21 mouse cellular contexts compared by ENCODE assay signal in genomic region chr7:131011901-131012300, GRCm38 (mm10). TPM values are rescaled to one million over a fixed set of nuclear protein-coding genes. Genes with fewer than 3 reads are reported as not detected.
A peak's percentile ranks its signal among the peaks of the same experiment; 100 is the strongest.
DNase-seq lines count a peak whose midpoint lies in the region; ATAC-seq and TF ChIP-seq lines count a peak whose summit lies in the region.
"Had no signal": no experiment of that assay in that cellular context is flagged by ENCODE, and none has a peak within 500 bp of the region (broad histone marks: within the 10 kb centered on the region; RNA-seq: fewer than 3 reads in every experiment).

No protein-coding gene starts in this region.

- no peak for TF ChIP-seq CTCF in C2C12 (IDR thresholded peaks at IDR 0.05; ENCODE audit: control insufficient read depth, insufficient read depth, insufficient read length)

- no peak overlapping the region for H3ac ChIP-seq in C2C12 (ENCODE audit: control insufficient read depth, insufficient read length, low read depth)

- H3K36me3 ChIP-seq in C2C12 (ENCODE audit: control insufficient read depth, insufficient read depth) = no peaks in the 10 kb centered on the region
- H3K36me3 ChIP-seq: embryonic facial prominence, embryonic 10.5 days; heart, embryonic 15.5 days; midbrain, embryonic 12.5 days had no signal

- DNase-seq in heart, adult 11 months = peak; percentile 55
- no peak for DNase-seq in heart, postnatal 25 days (ENCODE audit: low spot score)
- DNase-seq in lung, postnatal 14 days = peak; percentile 55
- no peak for DNase-seq in left cerebral cortex, postnatal 4 days
- no peak for DNase-seq in right cerebral cortex, adult 18-20 months
- DNase-seq in spleen, postnatal 10 days (ENCODE audit: low spot score in 2 of 2) = no peak
- DNase-seq: cerebellum, postnatal 25 days; heart, adult 18-20 months; kidney, adult 11 months; kidney, postnatal 14 days; thymus, postnatal 36 days had no signal

- intact Hi-C loops in heart, postnatal 25 days (cut with DNase I) = no loop called here
- intact Hi-C loops in left cerebral cortex, postnatal 4 days (cut with DNase I) = no loop called here

- H3K79me2 ChIP-seq in C2C12 (ENCODE audit: control insufficient read depth, insufficient read depth) = no peaks in the 10 kb centered on the region

- H3K27me3 ChIP-seq in C2C12 (ENCODE audit: control insufficient read depth, insufficient read depth, insufficient read length) = no peaks in the 10 kb centered on the region
- H3K27me3 ChIP-seq: heart, embryonic 15.5 days; midbrain, embryonic 12.5 days had no signal

- peak; percentile 40 for ATAC-seq in granulocyte monocyte progenitor cell, adult 5-6 weeks (replicated peaks; ENCODE audit: poor library complexity, severe bottlenecking)

- no peak overlapping the region for H3K4me3 ChIP-seq in C2C12 (ENCODE audit: insufficient read depth, poor library complexity, severe bottlenecking)
- H3K4me3 ChIP-seq: embryonic facial prominence, embryonic 10.5 days; erythroblast, embryonic 14.5 days; heart, embryonic 15.5 days; midbrain, embryonic 12.5 days; myocyte had no signal

- no peaks in the 10 kb centered on the region for H3K79me3 ChIP-seq in C2C12 (ENCODE audit: low read depth)

TF ChIP-seq in C2C12, 6 proteins besides CTCF, POLR2A, EP300 and RAD21:
- no peak for TF ChIP-seq MYOG (IDR thresholded peaks at IDR 0.05; ENCODE audit: control insufficient read depth, extremely low read depth, insufficient read length)
- peak; percentile 35 for TF ChIP-seq CEBPB (IDR thresholded peaks at IDR 0.05; ENCODE audit: low read depth)

RNA-seq across cellular contexts. Expression of gene Dmbt1, which starts 20.0 kb away (rescaled TPM):
- total RNA-seq in heart, postnatal 25 days (2021) = not detected
- not detected for polyA plus RNA-seq in C2C12 (2012; fragmentation: generic; extraction: Trizol)
- not detected in 2 replicates for total RNA-seq in granulocyte monocyte progenitor cell, adult 5-6 weeks (2014; fragmentation: Nextera tagmentation)
- total RNA-seq in granulocyte monocyte progenitor cell, adult 5-6 weeks (2017) = not detected in 2 replicates
- total RNA-seq in left cerebral cortex, postnatal 4 days (2021) = under 1 TPM in 1 of 2 experiments, not detected in 1; 0.06 TPM
- total RNA-seq: layer of hippocampus, postnatal 10 days had no signal
- polyA plus RNA-seq: embryonic facial prominence, embryonic 10.5 days; erythroblast, embryonic 14.5 days; hindbrain, embryonic 11.5 days; limb, embryonic 11.5 days; midbrain, embryonic 12.5 days; myocyte had no signal

Comparison
In these comparisons a context has a peak if more than half of its experiments do, and no peak if none do; other contexts are left out.
1. DNase-seq: peak in heart, adult 11 months (single experiment) and lung, postnatal 14 days (single experiment); none in heart, postnatal 25 days (single experiment), left cerebral cortex, postnatal 4 days (single experiment), right cerebral cortex, adult 18-20 months (single experiment) and spleen, postnatal 10 days (0 of 2).